Mouse (Mus musculus) embryonic fibroblast, embryonic 13.5 days (primary cell): ENCODE measurements at regions not wholly inside any gene's neighbourhood (a gene's known extent, or its start where the extent isn't known, plus 50 kb on each side); places are given as distances from the start of the nearest gene placed in this dataset.

Experiments used
- CTCF ChIP-seq: IDR thresholded peaks from 2 replicates; pipeline ENCODE4 v1.5.1; 2011; ENCODE audit warnings: mild to moderate bottlenecking, control low read depth, low read length, moderate library complexity, borderline replicate concordance; ENCODE audit not compliant: insufficient read depth
- POLR2A ChIP-seq: IDR thresholded peaks from 2 replicates; pipeline ENCODE4 v1.6.1; 2011; ENCODE audit warnings: low read depth, mild to moderate bottlenecking, control low read depth, low read length, moderate library complexity

- TF ChIP-seq POLR2A (no peak), CTCF (no peak)
These were observed 470.9 kb downstream of the Tmem182 start for GRCm38 (mm10) chr1:41276303-41276702.
